Mouse (Mus musculus) lung, embryonic 14.5 days (tissue): ENCODE results near the gene Rpl28. TPM values are rescaled to one million over a fixed set of nuclear protein-coding genes. Genes with fewer than 3 reads are reported as not detected.
"Not testable (repeated sequence)": the region's sequence is repeated elsewhere in the genome, so short reads cannot be mapped to it uniquely, and the experiment has no call there.

Experiments
- ATAC-seq: fragments of 200-750 bp; cut with Nextera tagmentation; 2 replicates; pipeline ENCODE4 v1.8.0; 2017; ENCODE audit warnings: mild to moderate bottlenecking, moderate TSS enrichment, moderate library complexity; ENCODE audit not compliant: insufficient read depth
- DNase-seq: peaks from one replicate; pipeline ENCODE4 v3.0.0-alpha.2; 2015
- H3K27ac ChIP-seq: fragments of 300-500 bp; sonication (generic); 2 replicates; pipeline ENCODE4 v1.5.1; 2014; ENCODE audit warnings: low read depth, mild to moderate bottlenecking, moderate library complexity
- H3K27me3 ChIP-seq: fragments of 300-500 bp; sonication (generic); 2 replicates; pipeline ENCODE4 v1.6.1; 2014; ENCODE audit warnings: low read length, control low read depth; ENCODE audit not compliant: insufficient read depth
- H3K36me3 ChIP-seq: fragments of 300-500 bp; sonication (generic); 2 replicates; pipeline ENCODE4 v1.6.1; 2014; ENCODE audit warnings: control low read depth; ENCODE audit not compliant: insufficient read depth
- H3K4me1 ChIP-seq: fragments of 300-500 bp; sonication (generic); 2 replicates; pipeline ENCODE4 v1.6.1; 2014; ENCODE audit warnings: antibody characterized with exemption, control low read depth; ENCODE audit not compliant: insufficient read depth
- H3K4me2 ChIP-seq: fragments of 300-500 bp; sonication (generic); 2 replicates; pipeline ENCODE4 v1.6.1; 2014; ENCODE audit warnings: mild to moderate bottlenecking
- H3K4me3 ChIP-seq: fragments of 300-500 bp; sonication (generic); 2 replicates; pipeline ENCODE4 v1.5.1; 2014; ENCODE audit warnings: low read depth, low read length
- H3K9ac ChIP-seq: fragments of 300-500 bp; sonication (generic); 2 replicates; pipeline ENCODE4 v1.6.1; 2014
- H3K9me3 ChIP-seq: fragments of 300-500 bp; sonication (generic); 2 replicates; pipeline ENCODE4 v1.6.1; 2016; ENCODE audit warnings: low read depth, low read length, control low read depth
- CTCF ChIP-seq: IDR thresholded peaks from 2 replicates; pipeline ENCODE4 v1.5.1; 2016; ENCODE audit warnings: antibody characterized with exemption, low read depth
- WGBS: fragments of 180-500 bp; shearing (Covaris S2); extraction: QIAGEN DNeasy Blood & Tissue Kit; methylation state at CpG from one replicate; pipeline ENCODE4 v1.1.7; 2014; 5-methylcytosine and 5-hydroxymethylcytosine counted together
- polyA plus RNA-seq: library from polyadenylated mRNA; unstranded; fragments of >200 nt; fragmentation: Nextera tagmentation; extraction: Ambion mirVana; gene quantifications from 2 replicates; pipeline ENCODE4 v1.2.1, GENCODE M21; 2014

Gene Rpl28
- polyA plus RNA-seq, 1 experiment from 2014 or later: 294 TPM

- no peak for TF ChIP-seq CTCF
- peaks cover 8% of the 10 kb centered on the region; the same call in 1 of the 2 replicates for H3K4me1 ChIP-seq
- no peak overlapping the region for H3K9ac ChIP-seq
- no peak overlapping the region for H3K27ac ChIP-seq
- no peak overlapping the region for H3K4me2 ChIP-seq
- H3K36me3 ChIP-seq: no peaks in the 10 kb centered on the region
- DNase-seq (no peak), ATAC-seq (no peak)
- no peaks in the 10 kb centered on the region for H3K9me3 ChIP-seq
- H3K27me3 ChIP-seq: peaks cover 4% of the 10 kb centered on the region; the same call in 1 of the 2 replicates
- H3K4me3 ChIP-seq: no peak overlapping the region
- 71% methylated on average over 14 of the region's 14 CpGs for WGBS
These were observed 8.9 kb upstream of the Rpl28 start for GRCm38 (mm10) chr7:4783667-4784268.

GRCm38 (mm10) chr7:4788499-4789435 is 3.9 kb upstream of the Rpl28 start:
- TF ChIP-seq CTCF: peak; percentile 14; the same call in 1 of the 2 replicates
- Histone ChIP-seq H3K4me2 (peak overlapping the region; percentile 94), H3K4me3 (peak overlapping the region; percentile 58), H3K27me3 (peaks cover 6% of the 10 kb centered on the region; the same call in 1 of the 2 replicates), H3K27ac (peak overlapping the region; percentile 88), H3K4me1 (0 out of 2 replicates have a peak, but pooled peaks cover 5% of the 10 kb centered on the region), H3K36me3 (peaks cover 3% of the 10 kb centered on the region), H3K9me3 (no peaks in the 10 kb centered on the region), H3K9ac (peak overlapping the region; percentile 80)
- peak; percentile 44 for ATAC-seq
- peak; percentile 79 for DNase-seq
- WGBS: 2% methylated on average over 64 of the region's 64 CpGs

- H3K9ac ChIP-seq: peak within 1 kb of the TSS; percentile 80
- H3K36me3 ChIP-seq: peaks cover 10% of the 10 kb centered on the region
- peaks cover 6% of the 10 kb centered on the region; the same call in 1 of the 2 replicates for H3K27me3 ChIP-seq
- peak within 1 kb of the TSS; percentile 58 for H3K4me3 ChIP-seq
- peaks cover 5% of the 10 kb centered on the region; the same call in 1 of the 2 replicates for H3K4me1 ChIP-seq
- DNase-seq (no peak), ATAC-seq (peak; percentile 10; the same call in 1 of the 2 replicates)
- 7% methylated on average over 40 of the region's 40 CpGs for WGBS
- peak within 1 kb of the TSS; percentile 94 for H3K4me2 ChIP-seq
- H3K27ac ChIP-seq: peak within 1 kb of the TSS; percentile 88
- no peak for TF ChIP-seq CTCF
- no peaks in the 10 kb centered on the region for H3K9me3 ChIP-seq
These were observed 3.2 kb upstream of the Rpl28 start, which contains the start of gene Tmem238 for GRCm38 (mm10) chr7:4789436-4789935. Gene Tmem238 (minus strand): TSS chr7:4789656.

GRCm38 (mm10) chr7:4793248-4793647 is 574 bp downstream of the Rpl28 start:
- not testable (repeated sequence) for H3K27me3 ChIP-seq, ATAC-seq, DNase-seq, H3K4me1 ChIP-seq, H3K9me3 ChIP-seq
- H3K9ac ChIP-seq: peak overlapping the region; percentile 97
- peak overlapping the region; percentile 93 for H3K27ac ChIP-seq
- under 1% methylated on average over 29 of the region's 31 CpGs for WGBS
- H3K4me2 ChIP-seq: peak overlapping the region; percentile 81
- peak overlapping the region; percentile 81 for H3K4me3 ChIP-seq
- H3K36me3 ChIP-seq: peaks cover 45% of the 10 kb centered on the region

GRCm38 (mm10) chr7:4793674-4794073 is 1.0 kb downstream of the Rpl28 start:
- H3K4me3 ChIP-seq: peak overlapping the region; percentile 81
- DNase-seq: no peak
- H3K36me3 ChIP-seq: peaks cover 49% of the 10 kb centered on the region
- H3K9me3 ChIP-seq: no peaks in the 10 kb centered on the region
- peak overlapping the region; percentile 93; the same call in 1 of the 2 replicates for H3K27ac ChIP-seq
- peak overlapping the region; percentile 97 for H3K9ac ChIP-seq
- peaks cover 6% of the 10 kb centered on the region; the same call in 1 of the 2 replicates for H3K27me3 ChIP-seq
- peak overlapping the region; percentile 81 for H3K4me2 ChIP-seq
- H3K4me1 ChIP-seq: no peaks in the 10 kb centered on the region; the same call in 1 of the 2 replicates
- no peak for ATAC-seq
- 34% methylated on average over 4 of the region's 4 CpGs for WGBS
- no peak for TF ChIP-seq CTCF

- DNase-seq: no peak
- 73% methylated on average over 3 of the region's 3 CpGs for WGBS
- no peak overlapping the region for H3K9ac ChIP-seq
- ATAC-seq: no peak
- H3K4me1 ChIP-seq: no peaks in the 10 kb centered on the region; the same call in 1 of the 2 replicates
- peak overlapping the region; percentile 81; the same call in 1 of the 2 replicates for H3K4me3 ChIP-seq
- H3K4me2 ChIP-seq: peak overlapping the region; percentile 81
- H3K27ac ChIP-seq: no peak overlapping the region
- H3K27me3 ChIP-seq: peaks cover 5% of the 10 kb centered on the region; the same call in 1 of the 2 replicates
- H3K36me3 ChIP-seq: peaks cover 50% of the 10 kb centered on the region
- no peaks in the 10 kb centered on the region for H3K9me3 ChIP-seq
- TF ChIP-seq CTCF: no peak
These were observed 2.0 kb downstream of the Rpl28 start for GRCm38 (mm10) chr7:4794631-4795168.
